Mouse (Mus musculus): ENCODE results near the gene Prrt1.

Gene Prrt1

DNA sequence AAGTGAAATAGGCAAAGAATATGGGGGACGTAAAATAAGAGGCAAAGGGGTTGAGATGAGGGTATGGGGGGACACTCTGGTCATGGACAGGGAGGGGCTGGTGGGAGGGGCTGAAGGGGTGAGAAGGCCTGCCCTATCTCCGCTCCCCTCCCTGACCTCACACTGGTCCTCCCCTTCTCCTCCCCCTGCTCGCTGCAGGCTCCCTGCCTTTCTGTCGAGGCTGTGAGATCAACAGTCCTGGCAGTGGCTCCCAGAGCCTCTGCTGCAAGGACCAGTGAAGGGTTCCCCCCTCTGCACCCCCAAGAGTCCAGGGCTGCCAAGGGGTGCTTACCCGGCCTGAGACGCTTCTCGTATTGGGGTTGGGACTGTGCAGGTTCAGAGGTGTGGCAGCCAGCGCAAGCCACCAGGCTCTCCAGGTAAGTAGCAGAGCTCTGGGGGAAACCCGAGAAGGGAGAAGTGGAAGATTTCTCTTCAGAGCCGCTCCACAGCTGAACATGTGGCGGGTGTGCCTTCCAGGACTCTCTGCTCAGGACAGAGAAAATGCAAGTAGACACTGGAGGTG lies 31.0 kb downstream of the Prrt1 start:
- in situ Hi-C loops (cut with MboI; ENCODE audit: unreplicated experiment in 2 of 2) = no loop called here

DNA sequence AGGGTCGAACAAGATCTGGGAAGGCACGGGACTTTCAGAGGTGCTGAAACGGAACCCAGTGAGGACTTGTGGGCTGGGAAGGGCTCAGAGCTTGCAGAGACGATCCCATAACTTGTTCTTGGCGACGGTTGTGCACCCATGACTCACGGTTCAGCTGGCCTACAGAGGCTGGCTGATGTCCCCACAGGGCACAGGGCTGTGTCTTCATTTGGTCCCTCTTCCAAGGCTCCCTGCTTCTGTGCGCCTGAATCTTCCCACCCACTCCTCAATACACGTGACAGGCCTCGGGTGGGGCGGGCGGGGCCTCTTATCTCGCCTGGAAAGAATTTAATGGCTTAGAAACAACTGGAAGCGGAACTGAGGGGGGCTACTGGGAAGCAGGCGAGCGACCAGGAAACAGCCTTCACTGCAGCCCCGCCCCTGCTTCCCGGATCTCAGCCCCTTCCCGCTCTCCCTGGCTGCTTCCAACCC lies 31.8 kb downstream of the Prrt1 start:
- in situ Hi-C loops (cut with MboI; ENCODE audit: unreplicated experiment in 2 of 2) = no loop called here

- in situ Hi-C loops (cut with MboI; ENCODE audit: unreplicated experiment in 2 of 2) = no loop called here
Observed at GRCm38 (mm10) chr17:34662468-34662867, 33.1 kb downstream of the Prrt1 start.

GRCm38 (mm10) chr17:34662978-34663377 lies 33.6 kb downstream of the Prrt1 start:
- in situ Hi-C loops (cut with MboI; ENCODE audit: unreplicated experiment in 2 of 2) = no loop called here

DNA sequence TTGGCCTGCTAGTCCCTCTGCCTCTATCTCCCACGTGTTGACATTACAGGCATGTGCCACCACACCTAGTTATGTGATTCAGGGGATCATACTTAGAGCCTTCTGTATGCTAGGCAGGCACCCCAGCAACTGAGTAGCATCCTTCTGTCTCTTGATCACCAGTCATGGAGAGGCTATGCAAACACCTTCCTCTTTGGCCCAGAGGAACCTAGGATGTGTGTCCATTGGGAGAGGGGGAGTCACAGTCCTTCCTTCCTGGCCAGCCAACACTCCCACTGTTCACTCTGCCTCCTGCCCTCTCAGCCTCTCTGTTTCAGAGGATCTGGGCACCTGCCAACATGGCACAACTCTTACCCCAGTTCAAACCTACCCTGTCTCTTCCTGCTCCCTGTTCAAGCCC lies 34.2 kb downstream of the Prrt1 start:
- in situ Hi-C loops (cut with MboI; ENCODE audit: unreplicated experiment in 2 of 2) = no loop called here

- in situ Hi-C loops (cut with MboI; ENCODE audit: unreplicated experiment in 2 of 2) = no loop called here
Observed at GRCm38 (mm10) chr17:34664472-34664871, 35.1 kb downstream of the Prrt1 start.

- in situ Hi-C loops (cut with MboI; ENCODE audit: unreplicated experiment in 2 of 2) = no loop called here
Observed at GRCm38 (mm10) chr17:34670235-34670634, 40.9 kb downstream of the Prrt1 start, which contains the start of gene Tnxb. Gene Tnxb (plus strand): TSS chr17:34670535.

DNA sequence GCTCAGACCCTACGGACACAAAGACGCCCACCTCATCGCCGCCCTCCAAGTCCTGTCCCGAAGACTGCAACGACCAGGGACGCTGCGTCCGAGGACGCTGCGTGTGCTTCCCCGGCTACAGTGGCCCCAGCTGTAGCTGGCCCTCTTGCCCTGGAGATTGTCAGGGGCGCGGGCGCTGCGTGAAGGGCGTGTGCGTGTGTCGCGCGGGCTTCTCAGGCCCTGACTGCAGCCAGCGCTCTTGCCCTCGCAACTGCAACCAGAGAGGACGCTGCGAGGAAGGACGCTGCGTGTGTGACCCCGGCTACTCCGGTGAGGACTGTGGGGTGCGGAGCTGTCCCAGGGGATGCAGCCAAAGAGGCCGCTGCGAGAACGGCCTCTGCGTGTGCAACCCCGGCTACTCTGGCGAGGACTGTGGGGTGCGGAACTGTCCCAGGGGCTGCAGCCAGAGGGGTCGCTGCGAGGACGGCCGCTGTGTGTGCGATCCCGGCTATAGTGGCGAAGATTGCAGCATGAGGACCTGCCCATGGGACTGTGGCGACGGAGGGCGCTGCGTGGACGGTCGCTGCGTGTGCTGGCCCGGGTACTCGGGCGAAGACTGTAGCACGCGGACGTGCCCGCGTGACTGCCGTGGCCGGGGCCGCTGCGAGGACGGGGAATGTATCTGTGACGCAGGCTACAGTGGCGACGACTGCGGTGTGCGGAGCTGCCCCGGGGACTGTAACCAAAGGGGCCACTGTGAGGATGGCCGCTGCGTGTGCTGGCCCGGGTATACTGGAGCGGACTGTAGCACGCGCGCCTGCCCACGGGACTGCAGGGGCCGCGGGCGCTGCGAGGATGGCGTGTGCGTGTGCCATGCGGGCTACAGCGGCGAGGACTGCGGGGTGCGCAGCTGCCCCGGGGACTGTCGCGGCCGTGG lies 42.1 kb downstream of the Prrt1 start:
- in situ Hi-C loops (cut with MboI; ENCODE audit: unreplicated experiment in 2 of 2) = no loop called here

- in situ Hi-C loops (cut with MboI; ENCODE audit: unreplicated experiment in 2 of 2) = no loop called here
Observed at GRCm38 (mm10) chr17:34672246-34672792, 43.0 kb downstream of the Prrt1 start.

DNA sequence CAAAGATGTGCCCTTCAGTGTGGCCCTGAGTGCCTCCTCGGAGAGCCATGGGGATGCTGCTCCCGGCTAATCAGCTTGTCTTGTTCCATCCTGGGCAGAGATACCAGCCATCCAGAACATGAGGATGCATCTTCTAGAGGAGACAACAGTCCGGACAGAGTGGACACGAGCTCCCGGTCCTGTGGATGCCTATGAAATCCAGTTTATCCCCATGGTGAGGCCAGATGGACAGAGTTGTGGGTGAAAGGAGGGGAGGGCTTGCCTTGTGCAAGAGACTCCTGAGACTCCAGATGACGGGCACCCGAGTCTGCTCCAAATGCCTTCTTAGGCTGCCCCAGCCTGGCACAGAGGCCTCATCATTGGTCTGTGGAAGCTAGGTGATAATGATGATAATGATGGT lies 43.8 kb downstream of the Prrt1 start:
- in situ Hi-C loops (cut with MboI; ENCODE audit: unreplicated experiment in 2 of 2) = no loop called here

GRCm38 (mm10) chr17:34674524-34675204 lies 45.3 kb downstream of the Prrt1 start:
- in situ Hi-C loops (cut with MboI; ENCODE audit: unreplicated experiment in 2 of 2) = no loop called here

DNA sequence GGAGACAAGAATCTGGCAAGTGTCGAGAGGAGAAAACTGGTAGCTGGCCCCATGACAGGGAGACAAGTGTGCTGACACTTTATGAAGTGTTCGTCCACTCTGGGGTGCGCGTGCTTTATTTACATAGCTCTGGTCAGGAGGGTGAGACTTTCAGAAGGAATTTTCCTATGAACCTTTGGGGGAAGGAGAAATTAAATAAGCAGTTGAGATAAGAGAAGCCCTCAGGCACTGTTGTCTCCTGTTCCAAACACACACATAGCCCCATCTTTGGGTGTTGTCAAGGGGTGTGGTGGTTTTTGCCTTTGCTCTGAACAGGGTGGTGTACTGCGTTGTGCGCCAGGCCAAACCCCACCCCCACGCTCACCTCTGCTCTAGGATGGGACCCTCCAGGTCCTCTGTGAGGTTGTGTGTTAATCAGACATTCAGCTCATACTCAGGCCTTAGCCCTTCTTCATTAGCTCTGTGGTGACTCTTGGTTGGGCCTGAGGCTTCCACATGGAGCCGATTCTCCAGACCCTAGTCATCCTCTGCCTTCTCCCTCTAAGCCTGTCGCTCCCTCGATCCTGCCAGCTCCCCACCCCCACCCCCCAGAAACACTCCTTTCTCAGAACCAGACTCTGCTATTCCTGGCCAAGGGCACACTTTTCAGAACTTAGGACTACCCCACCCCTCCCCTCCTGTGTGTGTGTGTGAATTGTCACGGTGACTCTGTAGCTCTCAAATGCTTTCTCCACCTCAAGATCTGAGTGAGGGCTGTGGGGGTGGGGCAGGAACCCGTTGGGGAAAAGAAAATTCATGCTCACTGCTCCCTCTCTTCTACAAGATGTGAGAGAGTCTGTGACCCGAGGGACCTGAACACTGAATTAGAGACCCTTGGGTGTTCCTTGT lies 46.1 kb downstream of the Prrt1 start:
- in situ Hi-C loops (cut with MboI; ENCODE audit: unreplicated experiment in 2 of 2) = no loop called here

GRCm38 (mm10) chr17:34676093-34676460 lies 46.7 kb downstream of the Prrt1 start:
- in situ Hi-C loops (cut with MboI; ENCODE audit: unreplicated experiment in 2 of 2) = no loop called here

DNA sequence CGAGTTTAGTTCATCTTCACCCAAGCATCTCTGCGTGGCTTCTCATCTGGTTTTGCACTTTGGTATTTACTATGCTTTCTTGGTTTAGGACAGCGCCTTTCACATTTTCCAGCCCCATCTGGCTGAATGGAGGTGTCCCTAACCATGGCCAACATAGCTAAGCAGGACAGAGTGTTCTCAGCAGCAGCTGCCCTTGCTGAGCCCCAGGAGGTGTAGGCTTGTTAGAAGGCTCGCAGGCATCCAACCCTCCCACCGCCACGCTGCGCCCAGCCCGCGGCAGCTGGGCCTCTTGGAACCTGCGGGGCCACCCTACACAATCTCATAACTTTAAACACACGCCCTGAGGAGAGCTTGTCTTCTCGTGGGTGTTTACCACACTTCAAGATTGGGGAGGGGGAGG lies 47.3 kb downstream of the Prrt1 start:
- in situ Hi-C loops (cut with MboI; ENCODE audit: unreplicated experiment in 2 of 2) = no loop called here

DNA sequence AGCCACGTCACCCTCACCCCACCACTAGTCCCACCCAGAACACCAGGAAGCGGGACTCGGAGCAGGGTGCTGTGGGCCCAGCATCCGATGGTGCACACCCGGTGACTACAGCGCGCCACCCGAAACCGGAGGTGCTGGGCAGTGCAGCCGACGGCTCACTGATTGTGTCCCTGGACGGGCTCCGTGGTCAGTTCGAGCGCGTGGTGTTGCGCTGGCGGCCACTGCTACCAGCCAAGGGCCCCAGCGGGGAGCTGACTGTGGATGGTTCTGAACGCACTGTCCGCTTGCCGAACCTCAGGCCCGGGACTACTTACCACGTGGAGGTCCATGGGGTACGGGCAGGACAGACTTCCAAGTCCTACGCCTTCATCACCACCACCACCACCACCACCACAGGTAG lies 50.9 kb downstream of the Prrt1 start:
- in situ Hi-C loops (cut with MboI; ENCODE audit: unreplicated experiment in 2 of 2) = no loop called here

DNA sequence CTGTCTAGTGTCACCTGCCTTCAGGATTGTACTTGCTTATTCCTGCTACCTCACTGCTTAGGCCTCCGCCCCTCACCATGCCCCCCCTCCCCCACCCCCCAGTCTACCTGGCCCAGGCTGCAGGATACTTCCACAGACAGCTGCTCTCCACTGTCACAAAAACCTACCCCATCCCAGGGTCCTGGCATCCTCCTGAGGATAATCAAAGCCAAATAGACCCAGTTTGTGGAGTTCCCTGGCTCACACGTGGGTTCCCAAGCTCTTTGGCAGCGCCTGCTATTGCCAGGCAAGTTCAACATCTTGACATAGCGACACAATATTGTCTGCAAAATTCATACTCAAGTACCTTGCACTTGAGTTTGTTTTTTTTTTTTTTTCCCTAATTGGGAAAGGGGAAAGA lies 51.3 kb downstream of the Prrt1 start:
- in situ Hi-C loops (cut with MboI; ENCODE audit: unreplicated experiment in 2 of 2) = no loop called here

DNA sequence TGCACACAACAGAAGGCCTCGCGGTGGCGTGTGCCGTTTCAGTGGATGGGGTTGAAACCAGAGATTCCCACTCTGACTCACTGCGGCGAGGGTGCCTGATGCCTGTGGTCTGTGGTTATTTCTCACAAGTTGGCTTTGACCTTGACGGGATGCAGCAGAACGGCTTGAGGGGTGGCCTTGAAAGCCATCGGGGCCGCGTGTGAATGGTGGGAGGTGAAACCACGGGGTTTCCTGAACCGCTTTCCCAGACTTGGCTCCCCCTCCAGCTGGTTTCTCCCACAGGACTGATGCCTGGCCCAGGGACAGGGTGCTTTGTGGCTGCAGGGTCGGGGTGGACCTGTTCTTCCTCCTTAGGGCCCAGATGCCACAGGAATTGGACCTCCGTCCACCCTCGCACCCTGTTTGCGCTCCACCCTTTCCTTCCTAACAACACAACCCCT lies 51.8 kb downstream of the Prrt1 start:
- in situ Hi-C loops (cut with MboI; ENCODE audit: unreplicated experiment in 2 of 2) = no loop called here

DNA sequence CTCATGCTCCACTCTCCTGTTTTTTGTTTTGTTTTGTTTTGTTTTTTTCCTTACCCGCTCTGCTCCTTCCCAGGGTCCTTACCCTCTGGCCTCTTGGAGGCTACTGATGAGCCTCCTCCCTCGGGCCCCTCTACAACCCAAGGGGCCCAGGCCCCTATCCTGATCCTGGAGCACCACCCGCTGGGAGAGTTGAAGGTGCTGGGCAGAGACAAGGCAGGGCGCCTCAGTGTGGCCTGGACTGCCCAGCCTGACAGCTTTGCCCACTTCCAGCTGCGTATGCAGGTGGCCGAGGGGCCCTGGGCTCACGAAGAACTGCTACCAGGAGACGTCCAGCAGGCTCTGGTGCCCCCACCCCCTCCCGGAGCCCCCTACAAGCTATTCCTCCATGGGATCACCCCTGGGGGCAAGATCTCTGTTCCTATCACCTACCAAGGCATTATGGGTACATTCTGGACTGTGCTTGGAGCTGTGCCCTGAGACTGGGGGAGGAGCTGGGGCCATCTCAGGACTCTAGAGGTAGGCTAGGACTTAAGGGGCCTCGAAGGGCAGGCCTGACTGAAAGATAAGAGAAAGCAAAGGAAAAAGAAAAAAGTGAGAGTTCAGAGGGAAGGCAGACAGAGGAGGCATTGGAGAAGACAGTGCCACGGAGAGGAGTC lies 52.7 kb downstream of the Prrt1 start:
- in situ Hi-C loops (cut with MboI; ENCODE audit: unreplicated experiment in 2 of 2) = no loop called here

Measured in v-Abl transformed pro-B cells (cell line).